Mouse (Mus musculus) C2C12 (cell line): Measurements from ENCODE around the gene Stpg4. TPM values are rescaled to one million over a fixed set of nuclear protein-coding genes. Genes with fewer than 3 reads are reported as not detected.

Experiments
- H3K27me3 ChIP-seq: one replicate; pipeline ENCODE4 v1.6.1; 2011; ENCODE audit not compliant: control insufficient read depth, insufficient read depth, insufficient read length
- H3K36me3 ChIP-seq: one replicate; pipeline ENCODE4 v1.6.1; 2011; ENCODE audit not compliant: control insufficient read depth, insufficient read depth
- H3K4me3 ChIP-seq: one replicate; pipeline ENCODE4 v1.5.1; 2011; ENCODE audit warnings: mild to moderate bottlenecking, control low read depth; ENCODE audit not compliant: poor library complexity, insufficient read depth, severe bottlenecking
- H3K79me2 ChIP-seq: one replicate; pipeline ENCODE4 v1.6.1; 2011; ENCODE audit not compliant: control insufficient read depth, insufficient read depth
- H3K79me3 ChIP-seq: one replicate; pipeline ENCODE4 v1.6.1; 2011; ENCODE audit warnings: low read depth, control low read depth
- H3ac ChIP-seq: one replicate; pipeline ENCODE3; 2011; ENCODE audit warnings: low read depth; ENCODE audit not compliant: control insufficient read depth, insufficient read length
- CEBPB ChIP-seq: IDR thresholded peaks from one replicate; pipeline ENCODE4 v1.6.1; 2011; ENCODE audit warnings: low read depth, mild to moderate bottlenecking, control low read depth, moderate library complexity
- CTCF ChIP-seq: IDR thresholded peaks from one replicate; pipeline ENCODE4 v1.5.1; 2011; ENCODE audit not compliant: control insufficient read depth, insufficient read depth, insufficient read length
- FOSL1 ChIP-seq: IDR thresholded peaks from one replicate; pipeline ENCODE4 v1.8.0; 2011; ENCODE audit warnings: mild to moderate bottlenecking, low read length; ENCODE audit not compliant: poor library complexity, insufficient read depth, severe bottlenecking
- MAX ChIP-seq: IDR thresholded peaks from one replicate; pipeline ENCODE4 v1.6.1; 2011; ENCODE audit warnings: mild to moderate bottlenecking, control low read depth
- MYOD1 ChIP-seq: IDR thresholded peaks from one replicate; pipeline ENCODE4 v1.6.1; 2011; ENCODE audit warnings: low read depth; ENCODE audit not compliant: control insufficient read depth, insufficient read length
- MYOG ChIP-seq: IDR thresholded peaks from one replicate; pipeline ENCODE4 v1.6.1; 2011; ENCODE audit not compliant: control insufficient read depth, insufficient read length; ENCODE audit errors: extremely low read depth
- USF1 ChIP-seq: IDR thresholded peaks from one replicate; pipeline ENCODE4 v1.6.1; 2011; ENCODE audit warnings: low read depth, mild to moderate bottlenecking, control low read depth, moderate library complexity
- polyA plus RNA-seq: library from polyadenylated mRNA; unstranded; fragments of >200 nt; fragmentation: generic; extraction: Trizol; gene quantifications from one replicate; pipeline ENCODE4 v1.2.1, GENCODE M21; 2012; ENCODE audit warnings: missing spikeins

The Stpg4 gene
- polyA plus RNA-seq, 1 experiment = not detected

- TF ChIP-seq MAX (no peak), MYOG (no peak), USF1 (no peak), MYOD1 (no peak)
- Histone ChIP-seq H3K27me3 (no peaks in the 10 kb centered on the region), H3K79me2 (no peaks in the 10 kb centered on the region), H3ac (no peak overlapping the region), H3K36me3 (no peaks in the 10 kb centered on the region), H3K79me3 (no peaks in the 10 kb centered on the region), H3K4me3 (no peak overlapping the region)
These were observed 46.9 kb downstream of the Stpg4 start for GRCm38 (mm10) chr17:87380681-87381080.

DNA sequence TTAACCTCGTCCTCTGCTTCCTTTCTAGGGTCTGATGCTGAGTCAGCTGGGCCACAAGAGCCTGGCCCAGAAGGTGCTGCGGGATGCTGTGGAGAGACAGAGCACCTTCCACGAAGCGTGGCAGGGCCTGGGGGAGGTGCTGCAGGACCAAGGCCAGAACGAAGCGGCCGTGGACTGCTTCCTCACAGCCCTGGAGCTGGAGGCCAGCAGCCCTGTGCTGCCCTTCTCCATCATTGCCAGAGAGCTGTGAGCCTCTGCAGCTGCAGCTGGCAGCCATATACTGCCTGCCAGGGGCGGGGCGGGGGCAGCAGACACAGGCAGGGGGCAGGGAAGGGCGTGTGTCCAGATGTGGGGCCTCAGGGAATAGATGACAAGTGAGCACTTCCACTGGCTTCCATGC lies 47.7 kb downstream of the Stpg4 start:
- H3K79me2 ChIP-seq = no peaks in the 10 kb centered on the region
- no peaks in the 10 kb centered on the region for H3K79me3 ChIP-seq
- H3K27me3 ChIP-seq = no peaks in the 10 kb centered on the region
- H3ac ChIP-seq = no peak overlapping the region
- H3K4me3 ChIP-seq = no peak overlapping the region
- no peaks in the 10 kb centered on the region for H3K36me3 ChIP-seq
- TF ChIP-seq CEBPB = no peak
- no peak for TF ChIP-seq MYOG
- no peak for TF ChIP-seq MAX
- TF ChIP-seq USF1 = no peak
- no peak for TF ChIP-seq CTCF
- no peak for TF ChIP-seq MYOD1
- no peak for TF ChIP-seq FOSL1

- Histone ChIP-seq H3K27me3 (no peaks in the 10 kb centered on the region), H3K79me2 (no peaks in the 10 kb centered on the region), H3K36me3 (no peaks in the 10 kb centered on the region), H3ac (no peak overlapping the region), H3K79me3 (no peaks in the 10 kb centered on the region), H3K4me3 (no peak overlapping the region)
- TF ChIP-seq MAX (no peak), CTCF (no peak), MYOD1 (no peak), MYOG (no peak), CEBPB (no peak), FOSL1 (no peak), USF1 (no peak)
These were observed 48.3 kb downstream of the Stpg4 start for GRCm38 (mm10) chr17:87379160-87379624.

GRCm38 (mm10) chr17:87378354-87379159 lies 49.0 kb downstream of the Stpg4 start:
- H3K4me3 ChIP-seq = no peak overlapping the region
- no peaks in the 10 kb centered on the region for H3K27me3 ChIP-seq
- no peaks in the 10 kb centered on the region for H3K79me2 ChIP-seq
- TF ChIP-seq MAX (no peak), CEBPB (no peak)
- H3K36me3 ChIP-seq = no peaks in the 10 kb centered on the region
- H3ac ChIP-seq = no peak overlapping the region
- no peaks in the 10 kb centered on the region for H3K79me3 ChIP-seq

GRCm38 (mm10) chr17:87377536-87377935 lies 50.0 kb downstream of the Stpg4 start:
- H3K36me3 ChIP-seq = no peaks in the 10 kb centered on the region
- H3K79me2 ChIP-seq = no peaks in the 10 kb centered on the region
- no peak overlapping the region for H3ac ChIP-seq
- no peaks in the 10 kb centered on the region for H3K79me3 ChIP-seq
- TF ChIP-seq CEBPB = no peak
- no peak for TF ChIP-seq MYOG
- TF ChIP-seq USF1 = no peak
- TF ChIP-seq MAX = no peak
- no peak for TF ChIP-seq MYOD1
- no peak for TF ChIP-seq FOSL1
- TF ChIP-seq CTCF = no peak
- no peak overlapping the region for H3K4me3 ChIP-seq
- H3K27me3 ChIP-seq = no peaks in the 10 kb centered on the region

DNA sequence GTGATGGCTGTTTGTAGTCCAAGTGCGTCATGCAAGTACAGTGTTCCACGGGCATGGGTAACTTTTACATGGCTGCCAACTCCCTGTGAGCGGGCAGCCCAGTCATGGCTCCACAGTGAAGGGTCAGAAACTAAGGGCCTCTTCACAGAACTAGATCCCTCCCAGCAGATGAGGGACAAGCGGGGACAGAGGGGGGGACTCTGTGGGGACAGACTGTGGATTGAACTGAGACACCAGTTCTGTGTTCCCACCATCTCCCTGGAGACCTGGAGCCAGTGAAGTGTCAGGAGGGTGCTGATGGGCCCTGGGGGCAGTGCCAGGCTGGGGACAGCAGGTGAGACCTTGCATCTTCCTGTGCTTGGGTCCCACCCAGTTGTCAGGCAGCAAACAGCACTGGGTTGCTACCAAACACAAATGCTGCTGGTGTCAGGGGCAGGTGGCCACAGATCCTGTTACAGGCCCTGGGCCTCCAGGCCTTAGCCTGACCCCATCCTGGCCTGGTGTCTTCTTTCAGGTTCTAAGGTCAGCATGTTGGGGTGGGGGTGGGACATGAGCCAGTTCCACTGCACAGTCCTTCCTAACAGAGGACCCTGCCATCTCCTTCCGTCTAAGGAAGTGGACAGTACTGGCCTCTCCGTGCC lies 50.6 kb downstream of the Stpg4 start:
- Histone ChIP-seq H3K79me2 (no peaks in the 10 kb centered on the region), H3ac (no peak overlapping the region), H3K4me3 (no peak overlapping the region), H3K36me3 (no peaks in the 10 kb centered on the region), H3K27me3 (no peaks in the 10 kb centered on the region), H3K79me3 (no peaks in the 10 kb centered on the region)
- no peak for TF ChIP-seq FOSL1
- TF ChIP-seq CEBPB = no peak
- no peak for TF ChIP-seq USF1
- TF ChIP-seq MYOD1 = no peak
- TF ChIP-seq MYOG = no peak
- no peak for TF ChIP-seq CTCF
